Mouse (Mus musculus): ENCODE data around the gene Cryba4. TPM values are rescaled to one million over a fixed set of nuclear protein-coding genes. Genes with fewer than 3 reads are reported as not detected.

The Cryba4 gene
- total and polyA plus RNA-seq, 3 experiments = 0.39 to 0.77 TPM; not detected in 1

DNA sequence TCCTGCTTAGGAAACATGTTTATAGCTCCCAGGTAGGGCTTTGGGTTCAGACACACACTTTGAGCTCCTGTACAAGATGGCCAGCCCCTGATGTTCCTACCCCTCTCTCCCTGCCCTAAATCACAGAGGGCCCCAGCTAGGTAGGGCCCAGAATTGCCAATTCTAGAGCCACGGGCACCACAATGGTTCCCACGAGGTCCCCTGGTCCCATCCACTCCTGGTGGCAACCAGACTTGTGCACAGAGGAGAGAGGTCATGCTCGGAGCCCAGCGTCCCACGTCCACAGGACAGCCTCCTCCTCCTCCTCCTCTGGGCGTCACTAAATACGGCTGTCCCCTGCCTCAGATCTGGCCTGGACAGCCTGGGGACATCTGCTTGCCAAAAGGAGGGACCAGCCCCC is 36.0 kb downstream of the Cryba4 start:
- DNase-seq (ENCODE audit: low read depth, low spot score) = no peak
- H3K27me3 ChIP-seq (ENCODE audit: control insufficient read depth in 1 of 2, insufficient read depth in 2 of 2, low read length in 2 of 2) = no peaks in the 10 kb centered on the region
- H3K4me1 ChIP-seq (ENCODE audit: control insufficient read depth in 1 of 2, insufficient read depth in 2 of 2, low read length in 2 of 2) = no peaks in the 10 kb centered on the region
- no peak overlapping the region for H3K4me3 ChIP-seq (ENCODE audit: control insufficient read depth in 1 of 2, insufficient read depth in 1 of 2, low read depth in 2 of 2, low read length in 2 of 2)
- no peak overlapping the region for H3K9ac ChIP-seq (ENCODE audit: control insufficient read depth, low read depth, low read length, poor library complexity, severe bottlenecking)
- no peaks in the 10 kb centered on the region for H3K79me2 ChIP-seq (ENCODE audit: control insufficient read depth, insufficient read depth, low read length, poor library complexity)
- H3K9me3 ChIP-seq (replicated peaks; ENCODE audit: insufficient read depth, low read length) = no peaks in the 10 kb centered on the region
- no peaks in the 10 kb centered on the region for H3K36me3 ChIP-seq (ENCODE audit: control insufficient read depth in 1 of 2, insufficient read depth in 2 of 2, low read length in 2 of 2)
- no peak overlapping the region for H3K27ac ChIP-seq (ENCODE audit: control insufficient read depth, low read depth, low read length)
- TF ChIP-seq GABPA (IDR thresholded peaks at IDR 0.05; ENCODE audit: low read depth, low read length) = no peak

DNA sequence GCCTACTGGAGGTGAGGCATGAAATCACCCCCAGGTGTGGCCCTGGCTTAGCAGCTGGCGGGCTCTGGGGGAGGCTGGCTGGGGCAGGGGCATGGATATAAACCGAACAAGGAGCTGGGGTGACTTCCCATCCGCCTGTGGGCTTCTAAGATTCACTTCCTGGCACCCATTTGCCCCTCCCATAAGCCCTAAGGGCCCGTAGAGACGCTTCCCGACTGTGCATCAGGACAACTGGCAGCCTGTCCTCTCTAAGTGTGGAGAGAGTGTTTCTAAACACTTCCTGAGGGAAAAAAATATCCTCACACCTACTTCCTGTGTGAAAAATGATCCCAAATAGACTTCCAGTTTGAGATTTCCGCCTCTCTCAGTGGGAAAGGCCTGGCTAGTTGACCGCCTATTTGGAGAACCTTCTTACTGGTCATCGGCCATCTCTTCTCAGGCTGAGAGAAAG is 36.5 kb downstream of the Cryba4 start:
- no peak overlapping the region for H3K27ac ChIP-seq (ENCODE audit: control insufficient read depth, low read depth, low read length)
- no peak overlapping the region for H3K9ac ChIP-seq (ENCODE audit: control insufficient read depth, low read depth, low read length, poor library complexity, severe bottlenecking)
- no peaks in the 10 kb centered on the region for H3K27me3 ChIP-seq (ENCODE audit: control insufficient read depth in 1 of 2, insufficient read depth in 2 of 2, low read length in 2 of 2)
- TF ChIP-seq MAZ (IDR thresholded peaks at IDR 0.05; ENCODE audit: low read depth, low read length) (no peak), ZC3H11A (IDR thresholded peaks at IDR 0.05; ENCODE audit: low read depth, low read length) (no peak), MYB (IDR thresholded peaks at IDR 0.05; ENCODE audit: low read depth, low read length) (no peak), MEF2A (IDR thresholded peaks at IDR 0.05; ENCODE audit: extremely low read depth, insufficient replicate concordance, low read depth, low read length, poor library complexity, severe bottlenecking) (no peak), HCFC1 (IDR thresholded peaks at IDR 0.05; ENCODE audit: low read depth, low read length) (no peak), POLR2A (IDR thresholded peaks at IDR 0.05; ENCODE audit: control insufficient read depth in 1 of 2, insufficient read depth in 1 of 2, low read depth in 1 of 2, low read length in 2 of 2, poor library complexity in 1 of 2) (no peak), CHD2 (IDR thresholded peaks at IDR 0.05; ENCODE audit: low read length) (no peak), MAX (IDR thresholded peaks at IDR 0.05; ENCODE audit: low read length) (no peak), KAT2A (conservative IDR thresholded peaks at IDR 0.05; ENCODE audit: low read depth, low read length) (no peak), UBTF (IDR thresholded peaks at IDR 0.05; ENCODE audit: borderline replicate concordance, insufficient read depth, low read depth, low read length) (no peak), MYC (IDR thresholded peaks at IDR 0.05; ENCODE audit: low read depth, low read length) (no peak), ETS1 (IDR thresholded peaks at IDR 0.05; ENCODE audit: low read depth, low read length) (no peak), CTCF (IDR thresholded peaks at IDR 0.05 in 2 of 3, conservative IDR thresholded peaks at IDR 0.05 in 1 of 3; ENCODE audit: control insufficient read depth in 1 of 3, insufficient read depth in 1 of 3, low read depth in 2 of 3, low read length in 3 of 3, poor library complexity in 1 of 3, severe bottlenecking in 1 of 3) (no peak), USF1 (IDR thresholded peaks at IDR 0.05; ENCODE audit: low read depth, low read length) (no peak), BHLHE40 (IDR thresholded peaks at IDR 0.05; ENCODE audit: borderline replicate concordance, low read depth, low read length) (no peak), EP300 (IDR thresholded peaks at IDR 0.05; ENCODE audit: low read depth in 1 of 2, low read length in 2 of 2) (no peak), JUND (IDR thresholded peaks at IDR 0.05; ENCODE audit: low read depth, low read length) (no peak)
- no peaks in the 10 kb centered on the region for H3K9me3 ChIP-seq (replicated peaks; ENCODE audit: insufficient read depth, low read length)
- H3K4me1 ChIP-seq (ENCODE audit: control insufficient read depth in 1 of 2, insufficient read depth in 2 of 2, low read length in 2 of 2) = no peaks in the 10 kb centered on the region
- H3K36me3 ChIP-seq (ENCODE audit: control insufficient read depth in 1 of 2, insufficient read depth in 2 of 2, low read length in 2 of 2) = no peaks in the 10 kb centered on the region
- H3K4me3 ChIP-seq (ENCODE audit: control insufficient read depth in 1 of 2, insufficient read depth in 1 of 2, low read depth in 2 of 2, low read length in 2 of 2) = no peak overlapping the region
- no peak for DNase-seq (ENCODE audit: low read depth, low spot score)
- H3K79me2 ChIP-seq (ENCODE audit: control insufficient read depth, insufficient read depth, low read length, poor library complexity) = no peaks in the 10 kb centered on the region
